20 mouse cellular contexts compared by ENCODE assay signal in the genomic region with DNA sequence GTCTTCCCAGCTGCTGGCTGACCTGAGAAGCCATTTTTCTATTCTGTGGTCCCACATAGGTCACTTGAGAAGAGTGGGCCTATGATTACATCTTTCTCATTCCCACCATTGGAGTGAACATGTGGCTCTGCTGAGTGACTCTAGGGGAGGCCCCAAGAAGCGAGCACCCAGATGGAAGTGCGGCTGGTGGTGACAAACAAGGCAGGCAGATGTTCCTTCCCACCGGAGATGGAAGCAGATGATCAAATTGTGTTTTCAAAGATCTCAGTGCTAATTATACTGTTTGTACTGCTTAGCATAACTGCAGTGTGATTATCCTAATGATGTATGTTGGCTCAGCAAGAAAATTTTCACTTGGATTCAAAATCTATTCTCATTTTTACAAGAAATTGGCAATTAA. TPM values are rescaled to one million over a fixed set of nuclear protein-coding genes. Genes with fewer than 3 reads are reported as not detected.
DNase-seq lines count a peak whose midpoint lies in the region; ATAC-seq and TF ChIP-seq lines count a peak whose summit lies in the region.
"Had no signal": no experiment of that assay in that cellular context is flagged by ENCODE, and none has a peak within 500 bp of the region (broad histone marks: within the 10 kb centered on the region; RNA-seq: fewer than 3 reads in every experiment).

No protein-coding gene starts in this region.

- no peak overlapping the region for H3K27ac ChIP-seq in forebrain, embryonic 13.5 days
- no peak overlapping the region for H3K27ac ChIP-seq in forebrain, embryonic 12.5 days
- H3K27ac ChIP-seq in midbrain, postnatal 0 days (ENCODE audit: low read depth, low read length), result no peak overlapping the region
- H3K27ac ChIP-seq: embryonic facial prominence, embryonic 10.5 days; hindbrain, embryonic 15.5 days had no signal

- 67% methylated on average over 3 of the region's 3 CpGs for WGBS in forebrain, embryonic 13.5 days
- WGBS in forebrain, embryonic 12.5 days, result 82% methylated on average over 3 of the region's 3 CpGs
- 84% methylated on average over 3 of the region's 3 CpGs for WGBS in midbrain, postnatal 0 days

- no peaks in the 10 kb centered on the region for H3K27me3 ChIP-seq in forebrain, embryonic 13.5 days
- no peaks in the 10 kb centered on the region; the same call in 1 of the 2 replicates for H3K27me3 ChIP-seq in forebrain, embryonic 12.5 days
- no peaks in the 10 kb centered on the region for H3K27me3 ChIP-seq in midbrain, postnatal 0 days (ENCODE audit: insufficient read depth, low read length)
- H3K27me3 ChIP-seq: heart, embryonic 12.5 days; hindbrain, embryonic 15.5 days had no signal

- H3K4me2 ChIP-seq in forebrain, embryonic 13.5 days, result no peak overlapping the region
- no peak overlapping the region for H3K4me2 ChIP-seq in forebrain, embryonic 12.5 days
- no peak overlapping the region for H3K4me2 ChIP-seq in midbrain, postnatal 0 days (ENCODE audit: low read depth, low read length, poor library complexity, severe bottlenecking)
- H3K4me2 ChIP-seq: heart, embryonic 12.5 days; hindbrain, embryonic 15.5 days had no signal

- ATAC-seq in forebrain, embryonic 13.5 days, result peak; percentile 79
- ATAC-seq in forebrain, embryonic 12.5 days (ENCODE audit: low FRiP score), result no peak
- ATAC-seq in midbrain, postnatal 0 days (ENCODE audit: low FRiP score), result no peak
- ATAC-seq: CD4-positive, CD25-positive, alpha-beta regulatory T cell, adult 4 months; intestine, postnatal 0 days had no signal

- no peaks in the 10 kb centered on the region for H3K36me3 ChIP-seq in forebrain, embryonic 13.5 days (ENCODE audit: poor library complexity, severe bottlenecking)
- no peaks in the 10 kb centered on the region for H3K36me3 ChIP-seq in forebrain, embryonic 12.5 days (replicated peaks)
- no peaks in the 10 kb centered on the region for H3K36me3 ChIP-seq in midbrain, postnatal 0 days (ENCODE audit: insufficient read depth, low read length)
- H3K36me3 ChIP-seq: embryonic facial prominence, embryonic 10.5 days; G1E; heart, embryonic 12.5 days; hindbrain, embryonic 15.5 days had no signal

- DNase-seq in layer of hippocampus, adult 18-20 months (ENCODE audit: low spot score in 2 of 2), result peak; percentile 43 to 53
- no peak for DNase-seq in layer of hippocampus, adult 9-10 months (ENCODE audit: low spot score)
- peak; percentile 32 to 59 for DNase-seq in layer of hippocampus, adult 8-10 months (ENCODE audit: low spot score in 2 of 2)
- DNase-seq in heart, postnatal 4 days, result no peak
- DNase-seq in midbrain, postnatal 0 days (ENCODE audit: low spot score), result no peak
- DNase-seq: adrenal gland, postnatal 10 days; B cell, adult 2 months; cerebellum, adult 18-20 months; cerebellum, adult 9-11 months; cerebellum, postnatal 36 days; gastrocnemius, postnatal 25 days had no signal

- TF ChIP-seq CTCF in midbrain, postnatal 0 days (IDR thresholded peaks at IDR 0.05), result no peak

- H3K9ac ChIP-seq in forebrain, embryonic 13.5 days, result no peak overlapping the region
- H3K9ac ChIP-seq in forebrain, embryonic 12.5 days, result no peak overlapping the region
- H3K9ac ChIP-seq in midbrain, postnatal 0 days (replicated peaks; ENCODE audit: low read length, poor library complexity, severe bottlenecking), result no peak overlapping the region
- H3K9ac ChIP-seq: heart, embryonic 12.5 days; hindbrain, embryonic 15.5 days had no signal

- H3K4me3 ChIP-seq in forebrain, embryonic 13.5 days, result no peak overlapping the region
- H3K4me3 ChIP-seq in forebrain, embryonic 12.5 days (replicated peaks), result no peak overlapping the region
- no peak overlapping the region for H3K4me3 ChIP-seq in midbrain, postnatal 0 days (ENCODE audit: low read depth, low read length)
- H3K4me3 ChIP-seq: embryonic facial prominence, embryonic 10.5 days; heart, embryonic 12.5 days; hindbrain, embryonic 15.5 days had no signal

- no peaks in the 10 kb centered on the region for H3K4me1 ChIP-seq in forebrain, embryonic 13.5 days
- no peaks in the 10 kb centered on the region for H3K4me1 ChIP-seq in forebrain, embryonic 12.5 days
- H3K4me1 ChIP-seq in midbrain, postnatal 0 days (ENCODE audit: insufficient read depth, low read length), result no peaks in the 10 kb centered on the region
- H3K4me1 ChIP-seq: embryonic facial prominence, embryonic 10.5 days; hindbrain, embryonic 15.5 days had no signal

- H3K9me3 ChIP-seq in forebrain, embryonic 13.5 days (replicated peaks), result no peaks in the 10 kb centered on the region
- H3K9me3 ChIP-seq in forebrain, embryonic 12.5 days, result no peaks in the 10 kb centered on the region
- no peaks in the 10 kb centered on the region for H3K9me3 ChIP-seq in midbrain, postnatal 0 days (ENCODE audit: low read length)
- H3K9me3 ChIP-seq: embryonic facial prominence, embryonic 10.5 days; G1E; heart, embryonic 12.5 days; hindbrain, embryonic 15.5 days had no signal

RNA-seq across cellular contexts. Expression of a gene that starts 18.3 kb away (rescaled TPM):
- 8.1 and 9.5 TPM in 2 replicates for polyA plus RNA-seq in forebrain, embryonic 13.5 days (2015; fragmentation: Nextera tagmentation; extraction: Ambion mirVana)
- 11.4 and 11.6 TPM in 2 replicates for polyA plus RNA-seq in forebrain, embryonic 12.5 days (2016; fragmentation: Nextera tagmentation; extraction: Ambion mirVana)
- 10 to 100 TPM; 61.0 to 63.2 TPM for total RNA-seq in layer of hippocampus, adult 18-20 months (2021)
- 10 to 100 TPM; 65.8 to 71.6 (median 68.2) TPM for total RNA-seq in layer of hippocampus, adult 8-10 months (2022)
- total RNA-seq in heart, postnatal 4 days (2021), result 10 to 100 TPM; 42.5 to 46.4 TPM
- 37.0 and 41.6 TPM in 2 replicates for total RNA-seq in midbrain, postnatal 0 days (2014; rRNA removed)
- polyA plus RNA-seq in midbrain, postnatal 0 days (2015; fragmentation: Nextera tagmentation; extraction: Ambion mirVana), result 62.8 and 64.7 TPM in 2 replicates
- total RNA-seq: granulocyte monocyte progenitor cell, adult 5-6 weeks had no signal
- polyA plus RNA-seq: CD4-positive, CD25-positive, alpha-beta regulatory T cell, adult 4 months had no signal

RNA-seq across cellular contexts. Expression of a gene that starts 29.4 kb away (rescaled TPM):
- 0.62 and 0.73 TPM in 2 replicates for polyA plus RNA-seq in forebrain, embryonic 13.5 days (2015; fragmentation: Nextera tagmentation; extraction: Ambion mirVana)
- 1.7 and 1.8 TPM in 2 replicates for polyA plus RNA-seq in forebrain, embryonic 12.5 days (2016; fragmentation: Nextera tagmentation; extraction: Ambion mirVana)
- total RNA-seq in layer of hippocampus, adult 18-20 months (2021), result 1 to 10 TPM; 4.9 to 5.0 TPM
- 1 to 10 TPM; 4.6 to 6.4 (median 5.7) TPM for total RNA-seq in layer of hippocampus, adult 8-10 months (2022)
- 1 to 10 TPM; 6.6 to 7.7 TPM for total RNA-seq in heart, postnatal 4 days (2021)
- 7.5 and 8.0 TPM in 2 replicates for total RNA-seq in midbrain, postnatal 0 days (2014; rRNA removed)
- 5.2 and 6.8 TPM in 2 replicates for polyA plus RNA-seq in midbrain, postnatal 0 days (2015; fragmentation: Nextera tagmentation; extraction: Ambion mirVana)
- total RNA-seq: granulocyte monocyte progenitor cell, adult 5-6 weeks had no signal
- polyA plus RNA-seq: CD4-positive, CD25-positive, alpha-beta regulatory T cell, adult 4 months; G1E had no signal

Comparison
In these comparisons a context has a peak if more than half of its experiments do, and no peak if none do; other contexts are left out.
1. DNase-seq: peak in layer of hippocampus, adult 18-20 months (2 of 2) and layer of hippocampus, adult 8-10 months (2 of 2); none in layer of hippocampus, adult 9-10 months (single experiment), heart, postnatal 4 days (single experiment) and midbrain, postnatal 0 days (single experiment).